Mouse (Mus musculus) liver, postnatal 0 days (tissue): ENCODE results near the gene Naif1.

ENCODE experiments used
- CTCF ChIP-seq: sonication (generic); IDR thresholded peaks from 2 replicates; pipeline ENCODE4 v1.5.1; 2016; ENCODE audit warnings: antibody characterized with exemption, low read depth
- EP300 ChIP-seq: IDR thresholded peaks from 2 replicates; pipeline ENCODE4 v1.6.1; 2016; ENCODE audit warnings: antibody characterized with exemption, low read depth, mild to moderate bottlenecking

GRCm38 (mm10) chr2:32445535-32445934 is 4.7 kb upstream of the Naif1 start:
- TF ChIP-seq CTCF (no peak), EP300 (no peak)
